Mouse (Mus musculus) naive thymus-derived CD4-positive, alpha-beta T cell, adult 2 months (primary cell): ENCODE data around the gene Nabp2.

Source experiments
- DNase-seq: peaks from one replicate; pipeline ENCODE4 v3.0.0-alpha.2; 2011; ENCODE audit warnings: low read depth

Nabp2 gene

DNA sequence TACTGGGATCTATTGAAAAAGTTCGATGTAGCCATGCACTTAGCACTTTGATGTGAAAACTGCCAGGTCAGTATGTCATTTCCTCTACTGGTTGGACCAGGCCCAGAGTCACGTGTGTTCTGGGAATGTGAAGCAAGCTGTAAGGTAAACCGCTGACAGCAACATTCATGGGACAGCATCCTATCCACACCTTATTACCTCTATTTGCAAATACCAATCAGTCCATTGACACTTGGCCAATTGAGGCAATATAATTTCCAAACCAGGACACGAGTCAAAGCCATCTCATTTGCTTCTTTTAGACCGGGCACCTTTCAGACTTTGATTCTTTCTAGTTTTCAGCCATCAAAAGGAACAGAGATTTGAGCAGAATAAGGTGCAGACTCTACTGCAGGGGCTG is 17.8 kb upstream of the Nabp2 start:
- DNase-seq: no peak

DNA sequence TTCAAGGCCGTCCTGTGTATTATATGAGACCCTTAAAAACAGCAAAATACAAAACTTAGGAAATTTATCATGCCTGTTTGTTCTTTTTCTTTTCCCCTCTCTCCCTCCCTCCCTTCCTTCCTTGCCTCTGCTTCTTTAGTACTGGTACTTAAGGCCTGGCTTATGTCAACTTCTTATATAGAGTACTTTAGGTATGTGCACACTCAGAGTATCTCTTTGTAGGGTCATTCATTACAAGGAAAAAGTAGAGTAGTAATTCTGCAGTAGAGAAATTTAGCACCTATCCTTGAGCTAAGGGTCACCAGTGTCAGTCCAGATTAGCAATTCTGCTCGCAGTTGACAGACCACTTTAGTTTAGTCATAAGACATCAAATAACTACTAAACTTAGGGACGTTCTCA is 14.0 kb upstream of the Nabp2 start:
- no peak for DNase-seq

DNA sequence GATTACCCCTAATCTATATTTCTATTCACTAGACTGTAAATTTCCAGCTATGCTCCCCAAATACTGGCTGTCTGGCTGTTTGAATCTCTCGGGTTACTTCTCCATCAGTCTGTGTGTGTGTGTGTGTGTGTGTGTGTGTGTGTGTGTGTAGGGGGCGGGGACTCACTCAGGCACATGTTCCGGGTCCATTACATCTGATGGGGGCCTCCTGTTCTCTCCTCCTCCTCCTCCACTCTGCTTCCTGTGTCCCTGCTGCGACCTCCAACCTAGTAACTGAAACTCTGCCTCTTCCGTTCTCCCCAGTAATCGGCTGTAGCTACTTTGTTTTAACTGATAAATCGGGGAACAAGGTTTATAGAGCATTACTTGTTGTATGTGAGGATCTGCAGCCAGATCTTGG is 13.3 kb upstream of the Nabp2 start:
- peak; percentile 49 for DNase-seq

DNA sequence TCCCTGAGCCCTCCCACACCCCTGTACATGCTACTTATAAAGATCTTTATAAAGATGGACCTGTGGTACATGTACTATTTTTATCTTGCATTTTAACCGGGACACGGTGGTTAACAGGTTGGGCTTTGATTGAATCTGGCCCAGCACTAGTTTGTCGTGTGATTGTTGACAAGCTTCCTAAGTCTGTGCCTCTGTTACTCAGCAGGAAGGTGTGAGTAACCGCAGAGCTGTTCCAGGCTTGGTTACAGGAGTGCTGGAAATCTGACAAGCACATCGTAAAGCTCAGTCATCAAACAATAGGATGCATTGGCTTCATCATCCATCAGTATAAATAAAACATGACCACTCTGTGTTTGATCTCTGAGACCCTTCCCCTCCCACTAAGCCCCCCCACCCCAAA is 11.1 kb upstream of the Nabp2 start:
- no peak for DNase-seq

DNA sequence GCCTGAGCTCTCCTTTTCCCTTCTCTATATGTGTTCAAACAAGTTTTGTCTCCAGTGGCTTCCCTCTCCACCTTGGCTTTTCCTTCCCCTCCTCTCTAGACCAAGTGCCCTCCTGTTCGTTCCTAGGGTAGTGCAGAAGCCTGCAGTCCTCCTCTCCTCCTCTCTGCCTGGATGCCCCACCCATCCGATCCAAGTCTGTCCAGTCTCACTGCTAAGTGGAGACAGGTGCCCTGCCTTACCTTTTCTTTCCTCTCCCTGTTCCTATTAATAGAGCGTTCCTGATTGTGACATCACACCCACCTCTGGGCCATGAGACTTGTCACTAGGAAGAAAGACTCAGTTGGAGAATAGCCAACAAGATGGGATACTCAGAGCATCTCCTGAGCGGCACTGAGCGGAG is 3.6 kb upstream of the Nabp2 start:
- no peak for DNase-seq

DNA sequence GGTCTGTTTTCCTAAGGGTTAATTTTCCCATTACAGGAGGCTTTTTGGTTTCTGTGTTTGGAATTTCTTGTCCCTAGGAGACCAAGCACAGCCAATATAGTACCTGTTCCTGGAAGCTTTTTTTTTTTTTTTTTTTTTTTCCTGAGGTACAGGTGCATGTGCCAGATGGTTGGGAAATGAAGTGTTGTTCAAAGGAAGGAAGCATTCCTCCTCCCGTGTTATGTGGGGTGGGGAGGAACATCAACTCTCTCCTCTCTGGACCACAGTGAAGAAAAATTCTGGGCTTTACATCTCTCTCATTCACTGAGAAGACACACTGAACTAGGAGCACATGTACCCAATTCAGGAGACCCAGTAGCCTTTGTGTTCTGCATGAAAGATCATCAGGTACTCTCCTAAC is 1.8 kb upstream of the Nabp2 start:
- no peak for DNase-seq

DNA sequence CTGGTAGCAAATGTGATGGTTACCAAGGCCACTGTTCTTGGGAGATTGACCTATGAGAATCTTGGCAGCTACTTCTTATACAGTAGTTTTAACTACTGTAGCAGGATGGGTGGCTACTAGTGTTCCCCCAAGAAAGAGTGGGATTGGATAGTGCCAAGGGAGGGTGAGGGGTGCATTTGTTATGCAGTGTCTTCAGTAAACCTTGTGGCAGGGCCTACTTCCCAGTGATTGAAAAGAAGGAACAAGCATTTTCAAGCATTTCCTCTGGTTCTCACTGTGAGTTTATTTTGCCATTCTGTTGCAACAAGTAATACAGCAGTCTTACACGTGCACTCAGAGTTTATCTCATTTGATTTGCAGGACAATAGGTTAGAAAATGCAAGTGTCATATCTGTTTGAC is 1.3 kb upstream of the Nabp2 start:
- DNase-seq: no peak

DNA sequence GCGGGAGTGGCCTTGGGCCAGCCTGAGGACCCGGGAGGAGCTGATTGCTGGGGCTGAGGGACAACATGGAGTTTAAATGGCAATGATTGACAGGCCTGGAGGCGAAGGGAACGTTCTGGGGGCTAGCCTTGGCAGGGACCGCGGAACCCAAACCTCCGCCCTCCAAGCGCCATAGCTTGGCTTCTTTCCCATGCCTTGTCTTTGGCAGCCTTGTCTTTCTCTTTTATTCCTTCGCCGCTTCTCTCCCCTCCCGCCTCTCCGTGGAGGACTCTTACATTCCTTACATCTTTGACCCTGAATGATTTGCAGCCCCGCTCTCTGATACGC is 726 bp upstream of the Nabp2 start:
- no peak for DNase-seq

DNA sequence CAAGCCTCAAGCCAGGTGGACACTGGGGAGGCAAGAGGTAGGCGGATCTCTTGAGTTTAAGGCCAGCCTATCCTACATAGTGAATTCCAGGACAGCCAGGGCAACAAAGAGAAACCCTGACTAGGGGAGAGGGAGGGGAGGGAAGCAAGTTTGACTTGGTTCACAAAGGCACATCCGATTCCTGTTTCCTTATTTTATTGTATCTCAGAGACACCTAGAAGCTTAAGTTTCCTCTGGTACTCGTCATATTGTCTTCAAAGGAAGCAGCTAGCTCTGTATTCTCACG is 789 bp downstream of the Nabp2 start:
- DNase-seq: peak; percentile 67

DNA sequence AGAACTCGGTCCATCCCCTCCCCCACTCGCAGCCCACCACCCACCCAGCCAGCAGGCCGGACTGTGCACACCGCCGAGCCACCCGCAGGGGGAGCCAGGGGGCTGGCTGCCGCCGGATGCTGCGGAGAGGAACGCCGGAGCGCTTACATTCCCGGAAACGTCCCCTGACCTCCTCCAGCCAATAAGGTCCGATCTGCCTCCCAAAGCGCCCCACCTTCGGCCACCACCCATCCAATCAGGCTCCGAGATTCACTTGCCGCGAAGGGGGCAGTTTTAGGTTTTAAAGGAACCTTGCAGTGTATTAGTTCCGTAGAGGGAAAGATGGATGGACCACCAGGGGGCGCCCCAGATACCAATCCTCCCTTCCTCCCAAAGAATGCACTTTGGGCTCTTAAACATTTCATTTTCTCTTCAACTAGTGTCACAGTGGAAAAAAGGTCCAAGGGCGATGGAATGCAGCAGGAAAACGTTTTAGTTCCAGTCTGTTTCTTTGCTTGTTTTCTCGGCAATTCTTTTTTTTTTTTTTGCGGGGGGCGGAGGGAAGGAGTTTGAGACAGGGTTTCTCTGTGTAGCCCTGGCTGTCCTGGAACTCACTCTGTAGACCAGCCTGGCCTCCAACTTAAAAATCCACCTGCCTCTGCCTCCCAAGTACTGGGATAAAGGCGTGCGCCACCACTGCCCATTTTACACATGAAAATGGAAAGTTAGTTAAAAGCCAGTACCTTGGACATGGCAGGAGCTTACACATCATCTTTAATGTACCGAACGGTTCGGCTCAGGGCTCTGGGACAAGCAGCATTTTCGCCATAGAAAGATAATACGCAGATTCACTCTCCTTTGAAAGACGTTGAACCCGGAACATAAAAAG is 1.4 kb downstream of the Nabp2 start:
- peak; percentile 97 for DNase-seq

DNA sequence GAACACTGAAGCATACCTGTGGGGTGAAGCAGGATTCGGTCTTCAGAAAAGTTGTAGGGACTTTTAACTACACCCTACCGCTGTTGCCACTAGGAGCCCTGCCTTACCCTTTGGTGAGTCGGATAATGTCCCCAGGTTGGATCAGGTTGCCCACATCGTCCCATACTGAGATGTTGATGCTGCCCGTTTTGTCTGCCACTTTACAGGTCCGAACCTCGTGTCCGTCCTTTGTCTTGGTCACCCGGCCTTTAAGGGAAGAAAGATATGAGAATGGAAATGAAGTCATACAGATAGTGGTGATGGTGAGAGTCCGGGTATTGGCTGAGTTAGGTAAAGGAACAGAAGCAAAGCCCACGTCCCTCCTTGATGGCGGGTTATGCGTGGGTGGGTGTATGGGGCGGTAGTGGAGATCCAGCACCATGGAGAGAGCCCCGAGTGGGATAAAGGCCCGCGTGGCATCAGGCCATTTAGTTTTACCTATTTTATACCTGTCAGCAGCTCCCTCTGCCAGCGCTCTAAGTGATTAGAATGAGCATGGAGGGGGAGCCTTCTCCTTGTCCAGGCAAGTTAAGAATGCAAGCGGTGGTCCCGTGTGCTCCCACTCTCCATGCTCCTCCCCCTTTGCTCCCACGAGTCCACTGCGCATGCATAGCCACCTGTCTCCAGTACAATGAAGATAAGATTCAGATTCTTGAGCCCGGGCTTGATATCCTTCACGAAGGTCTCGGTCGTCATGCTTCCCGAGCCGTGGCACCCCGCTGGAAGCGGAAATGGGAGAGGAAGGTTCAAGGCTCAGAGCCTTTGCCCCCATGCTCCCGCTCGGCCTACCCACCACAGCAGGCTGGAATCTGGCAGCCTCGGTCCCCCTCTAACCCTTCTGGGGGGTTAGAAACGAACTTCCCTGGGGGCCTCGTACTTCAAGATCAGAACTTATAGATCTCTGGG is 2.4 kb downstream of the Nabp2 start:
- no peak for DNase-seq

DNA sequence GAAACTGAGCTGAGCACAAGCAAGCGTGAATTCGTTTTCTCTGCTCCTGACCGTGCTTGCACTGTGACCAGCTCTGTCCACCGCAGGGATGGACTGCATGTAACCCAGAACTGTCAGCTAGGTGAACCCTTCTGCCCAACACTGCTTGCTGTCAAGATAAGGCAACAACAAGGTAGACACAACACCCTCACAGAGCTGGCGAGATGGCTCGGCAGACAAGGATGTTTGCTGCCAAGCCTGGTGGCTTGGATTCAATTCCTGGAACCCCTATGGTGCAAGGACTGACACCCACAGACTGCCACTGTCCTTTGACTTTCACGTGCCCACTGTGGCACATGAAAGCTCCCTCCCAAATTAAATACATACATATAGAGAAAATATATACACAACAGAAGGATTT is 7.4 kb downstream of the Nabp2 start:
- DNase-seq: no peak

DNA sequence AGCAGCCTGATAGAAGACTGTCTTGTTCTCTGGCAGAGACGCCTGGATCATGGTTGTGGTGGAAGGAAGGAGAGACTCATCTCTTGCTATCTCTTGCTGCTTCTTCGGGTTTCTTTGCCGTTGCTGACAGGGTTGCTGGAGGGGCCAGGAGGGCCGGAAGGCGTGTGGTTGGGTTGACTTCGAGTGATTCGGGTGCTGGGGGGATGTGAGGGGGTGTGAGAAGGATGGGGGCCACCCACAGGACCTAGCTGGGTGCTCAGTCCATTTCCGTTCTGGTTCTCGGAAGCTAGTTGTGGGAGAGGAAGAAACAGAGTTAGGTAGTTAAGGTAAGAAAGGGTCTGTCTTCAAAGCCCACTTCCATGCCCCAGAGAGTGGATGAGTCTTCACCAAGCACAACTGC is 9.7 kb downstream of the Nabp2 start:
- DNase-seq: no peak

DNA sequence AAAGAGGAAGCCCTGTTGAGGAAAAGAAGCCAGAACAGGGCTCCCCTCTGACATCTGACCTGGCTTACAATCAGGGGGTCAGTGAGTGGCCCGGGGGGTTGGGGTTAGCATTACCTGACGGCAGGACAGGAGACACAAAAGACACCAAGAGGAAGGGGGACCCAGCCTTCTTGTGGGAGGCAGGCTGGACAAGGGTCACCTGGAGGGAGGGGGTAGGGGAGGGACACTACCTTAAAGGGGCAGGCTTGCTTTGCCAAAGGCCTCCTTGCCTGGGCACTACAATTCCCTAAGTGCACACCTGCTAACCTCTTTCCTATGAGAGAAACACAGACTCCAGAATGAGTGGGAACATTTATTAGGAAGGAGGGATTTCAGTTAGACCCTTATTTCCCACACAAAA is 10.2 kb downstream of the Nabp2 start, which contains the start of gene Slc39a5:
Gene Slc39a5 (minus strand): TSS at position 174 of the 400 bp plus-strand sequence.
- DNase-seq: no peak

DNA sequence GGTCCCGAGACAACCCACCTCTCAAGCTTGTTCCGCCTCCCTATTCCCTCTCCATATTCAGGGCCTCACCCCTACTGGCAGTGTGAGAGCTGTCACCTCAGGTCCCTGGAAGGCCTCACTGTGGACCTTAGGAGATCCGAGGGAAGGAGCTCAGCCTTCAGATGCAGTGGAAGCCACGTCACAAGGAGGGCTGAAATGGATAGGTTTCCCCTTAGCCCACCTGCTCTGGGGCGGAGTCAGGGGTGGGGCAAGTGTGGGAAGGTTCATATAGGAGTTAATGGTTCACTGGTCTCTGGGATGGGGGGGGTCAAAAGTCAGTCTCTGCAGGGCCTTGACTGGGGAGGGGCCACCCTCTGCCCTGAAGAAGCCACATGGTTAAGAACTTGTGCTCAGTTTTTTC is 11.0 kb downstream of the Nabp2 start:
- no peak for DNase-seq

DNA sequence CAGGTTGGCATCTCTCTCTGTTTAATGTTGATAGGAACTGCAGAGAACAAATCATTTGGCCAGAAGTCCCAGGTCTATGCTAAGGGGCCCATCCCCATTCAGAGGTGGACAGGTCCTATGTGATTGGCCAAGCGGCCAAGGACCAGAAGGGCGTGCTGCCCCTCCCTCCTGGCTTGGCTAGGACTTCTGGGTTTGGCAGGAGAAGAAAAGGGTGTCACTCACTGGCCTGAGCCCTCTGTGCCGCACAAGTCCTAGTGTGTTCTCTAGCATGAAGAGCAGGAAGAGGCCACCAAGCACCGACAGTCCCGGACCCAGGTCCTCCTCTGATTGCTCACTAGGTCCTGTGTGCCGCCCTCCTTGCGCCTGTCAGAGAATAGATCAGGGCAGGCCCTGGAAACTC is 13.8 kb downstream of the Nabp2 start:
- DNase-seq: no peak

DNA sequence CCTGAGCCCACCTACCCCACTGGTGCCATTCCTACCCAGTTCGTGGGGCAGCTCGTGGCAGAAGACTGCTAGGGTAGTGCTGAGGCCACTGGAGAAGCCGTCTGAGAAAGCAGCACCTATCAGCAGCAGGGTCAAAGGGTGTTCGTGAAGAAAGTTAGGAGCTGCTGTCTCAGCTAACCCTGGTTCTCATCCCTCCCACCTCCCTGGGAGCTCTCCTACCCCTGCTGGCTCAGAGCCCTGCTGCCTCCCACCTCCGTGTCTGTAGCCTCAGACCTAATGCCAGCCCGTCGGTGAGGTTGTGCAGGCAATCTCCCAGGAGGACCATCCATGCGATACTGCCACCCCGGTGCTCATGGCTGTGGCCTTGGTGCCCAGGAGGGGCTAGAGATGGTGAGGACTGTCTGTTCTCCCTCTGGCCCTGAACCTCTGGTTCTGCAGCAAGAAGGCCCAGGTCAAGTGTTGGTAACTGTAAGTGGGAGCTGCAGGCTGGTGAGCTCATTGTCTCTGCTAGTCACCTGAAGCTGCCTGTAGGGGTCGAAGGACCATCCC is 14.5 kb downstream of the Nabp2 start:
- no peak for DNase-seq

DNA sequence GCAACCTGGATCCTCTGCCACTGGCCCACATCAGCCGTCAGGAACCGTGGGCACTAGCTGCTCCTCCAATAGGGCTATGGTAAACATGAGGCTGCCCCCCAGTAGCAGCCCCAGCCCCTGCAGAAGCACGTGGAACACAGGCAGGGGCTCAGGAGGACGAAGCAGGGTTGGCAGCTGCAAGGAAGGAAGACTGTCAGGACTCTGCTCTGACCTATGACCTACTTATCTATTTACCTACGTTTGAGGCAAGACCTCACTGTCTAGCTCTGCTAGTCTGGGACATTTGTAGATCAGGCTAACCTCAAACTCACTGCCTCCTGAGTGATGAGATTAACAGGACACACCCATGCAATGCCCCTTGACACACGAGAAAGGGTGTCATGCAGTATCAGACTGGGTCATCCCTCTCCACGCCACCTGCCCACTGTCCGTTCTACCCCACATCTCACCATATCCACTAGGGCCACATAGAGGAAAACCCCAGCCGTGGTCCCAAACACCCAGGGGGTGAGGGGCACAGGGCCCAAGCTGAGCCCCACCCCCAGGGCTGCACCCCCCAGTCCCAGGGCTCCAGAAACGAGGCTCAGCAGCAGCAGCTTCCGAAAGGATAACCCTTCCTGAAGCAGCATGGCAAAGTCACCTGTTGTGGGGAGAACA is 15.1 kb downstream of the Nabp2 start:
- no peak for DNase-seq

DNA sequence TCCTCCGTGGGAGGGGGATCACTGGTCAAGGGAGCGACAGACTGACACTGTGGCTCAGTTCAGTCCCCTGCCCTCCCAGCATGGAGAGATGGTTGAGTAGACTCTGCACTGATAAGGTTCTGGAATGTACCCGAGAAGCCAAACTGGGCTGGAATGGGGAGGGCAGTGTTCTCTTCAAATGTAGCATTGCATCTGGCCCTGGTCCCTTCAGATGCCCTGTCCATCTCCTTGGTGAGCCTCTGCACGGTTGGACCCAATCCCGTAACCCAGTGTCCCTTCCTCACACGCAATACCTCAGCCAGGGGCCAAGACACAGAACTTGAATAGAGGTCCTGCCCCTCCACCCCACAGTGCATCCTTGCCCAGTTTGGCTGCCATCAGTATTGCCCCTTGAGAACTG is 19.4 kb downstream of the Nabp2 start:
- no peak for DNase-seq

DNA sequence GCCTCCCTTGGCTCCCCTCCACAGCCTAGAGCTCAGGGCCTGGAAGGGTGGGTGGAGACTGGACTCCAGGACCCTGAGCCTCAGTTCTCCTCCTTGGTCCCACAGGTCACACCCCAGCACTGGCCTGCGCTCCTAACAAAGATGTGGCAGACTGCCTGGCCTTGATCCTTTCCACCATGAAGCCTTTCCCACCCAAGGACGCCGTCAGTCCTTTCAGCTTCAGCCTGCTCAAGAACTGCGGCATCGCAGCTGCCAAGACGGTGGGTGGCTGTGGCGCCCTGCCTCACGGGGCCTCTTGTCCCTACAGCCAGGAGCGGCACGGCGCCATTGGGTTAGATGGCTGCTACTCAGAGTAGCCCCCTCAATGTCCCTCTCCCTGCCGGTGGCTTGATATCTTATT is 20.9 kb downstream of the Nabp2 start:
- no peak for DNase-seq

DNA sequence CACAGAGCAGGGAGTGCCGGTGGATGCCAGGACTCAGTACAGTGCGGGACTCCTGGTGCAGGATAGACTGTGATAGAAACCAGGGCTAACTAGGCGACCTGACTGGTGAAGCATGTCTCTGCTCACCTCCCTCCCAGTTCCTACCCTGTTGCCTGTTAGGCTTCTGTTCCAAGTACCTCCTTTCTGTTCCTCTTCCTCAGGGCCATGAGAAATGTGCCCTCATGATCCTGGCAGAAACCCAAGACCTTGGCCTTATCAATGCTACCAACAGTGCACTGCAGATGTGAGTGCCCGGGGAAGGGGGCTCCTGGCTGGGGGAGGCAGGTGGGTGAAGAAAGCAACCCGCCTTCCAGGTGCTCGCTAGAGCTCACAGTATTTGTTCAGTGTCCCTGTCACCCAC is 21.7 kb downstream of the Nabp2 start:
- DNase-seq: no peak

DNA sequence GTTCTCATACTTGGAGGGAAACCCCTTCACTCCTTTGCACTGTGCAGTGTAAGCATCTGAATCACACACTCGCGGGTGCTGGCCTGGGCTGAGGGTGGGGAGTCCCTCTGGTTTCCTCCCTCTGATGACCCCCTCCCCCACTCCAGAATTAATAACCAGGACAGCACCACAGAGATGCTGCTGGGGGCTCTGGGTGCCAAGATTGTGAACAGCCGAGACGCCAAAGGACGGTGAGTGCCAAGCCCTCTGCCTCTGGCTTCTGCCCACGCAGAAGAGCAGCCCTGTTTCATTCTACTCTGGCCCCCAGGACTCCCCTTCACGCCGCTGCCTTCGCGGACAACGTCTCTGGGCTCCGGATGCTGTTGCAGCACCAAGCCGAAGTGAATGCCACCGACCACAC is 22.4 kb downstream of the Nabp2 start:
- no peak for DNase-seq

DNA sequence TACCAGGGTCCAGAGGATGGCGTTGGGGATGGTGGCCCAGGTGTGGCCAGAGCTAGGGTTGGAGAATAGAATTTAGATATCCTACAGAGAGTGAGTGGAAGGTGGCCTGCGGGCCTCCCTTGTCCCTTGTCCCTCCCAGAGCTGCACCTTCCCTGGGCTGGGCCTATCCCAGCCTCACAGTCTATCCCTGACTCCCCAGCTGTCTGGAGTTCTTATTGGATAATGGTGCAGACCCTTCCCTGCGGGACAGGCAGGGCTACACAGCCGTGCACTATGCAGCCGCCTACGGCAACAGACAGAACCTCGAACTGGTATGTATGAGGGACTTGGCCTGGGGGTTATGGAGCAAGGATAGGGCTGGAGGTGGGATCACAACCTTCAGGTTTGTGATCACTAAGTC is 25.4 kb downstream of the Nabp2 start:
- DNase-seq: no peak
